Mouse (Mus musculus) testis, adult 2 months (tissue): ENCODE measurements around the gene Irf2bp2.

Experiments used
- CTCF ChIP-seq: fragments of 200-500 bp; IDR thresholded peaks from 2 replicates; pipeline ENCODE4 v1.5.1; 2012; ENCODE audit warnings: low read depth, mild to moderate bottlenecking, inconsistent platforms, low read length, moderate library complexity; ENCODE audit not compliant: control insufficient read depth, insufficient read depth, insufficient replicate concordance
- POLR2A ChIP-seq: fragments of 200-500 bp; IDR thresholded peaks from 2 replicates; pipeline ENCODE4 v1.6.1; 2012; ENCODE audit warnings: low read depth, mild to moderate bottlenecking, inconsistent platforms, low read length, moderate library complexity; ENCODE audit not compliant: control insufficient read depth

DNA sequence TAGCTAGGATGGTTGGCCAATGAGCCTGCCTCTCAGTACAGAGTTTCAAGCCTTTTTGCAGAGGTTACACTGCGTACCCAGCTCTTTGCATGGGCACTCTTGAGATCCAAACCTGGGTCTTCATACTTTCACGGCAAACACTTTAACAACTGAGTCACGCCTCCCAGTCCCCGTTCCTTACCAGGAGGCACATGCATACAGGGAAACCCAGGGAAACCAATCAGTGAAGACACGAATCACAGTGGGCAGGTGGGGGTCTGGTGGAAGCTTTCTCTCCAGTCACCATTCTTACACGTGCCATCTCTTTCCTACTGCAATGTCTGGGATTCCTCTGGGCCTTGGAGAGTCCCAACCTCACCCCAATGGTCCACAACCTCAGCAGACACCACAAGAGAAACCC is 12.1 kb downstream of the Irf2bp2 start:
- TF ChIP-seq CTCF (no peak), POLR2A (no peak)
